Mouse (Mus musculus) G1E (cell line): ENCODE measurements around the gene Soga3.

Source experiments
- CTCF ChIP-seq: IDR thresholded peaks from 2 replicates; pipeline ENCODE4 v1.5.1; 2012; ENCODE audit warnings: low read depth, low read length, inconsistent platforms, mixed read lengths
- GATA1 ChIP-seq: IDR thresholded peaks from 2 replicates; pipeline ENCODE4 v1.6.1; 2012; ENCODE audit warnings: borderline replicate concordance, low read length, inconsistent platforms, mixed read lengths
- GATA2 ChIP-seq: IDR thresholded peaks from 2 replicates; pipeline ENCODE4 v1.6.1; 2012; ENCODE audit warnings: low read depth, low read length, inconsistent platforms, borderline replicate concordance
- POLR2AphosphoS5 ChIP-seq: IDR thresholded peaks from 2 replicates; pipeline ENCODE4 v1.6.1; 2012; ENCODE audit warnings: low read depth, low read length, inconsistent platforms; ENCODE audit not compliant: insufficient replicate concordance
- TAL1 ChIP-seq: conservative IDR thresholded peaks from 2 replicates; pipeline ENCODE4 v1.6.1; 2012; ENCODE audit warnings: low read depth, low read length, inconsistent platforms, mixed read lengths

GRCm38 (mm10) chr10:29213534-29214100 lies 70.0 kb downstream of the Soga3 start:
- TF ChIP-seq CTCF (no peak), TAL1 (no peak), GATA1 (no peak), POLR2AphosphoS5 (no peak), GATA2 (no peak)
